Mouse (Mus musculus) layer of hippocampus, adult 9-10 months (tissue): ENCODE results near the gene Lrrc27.

Experiments
- DNase-seq: peaks from one replicate; pipeline ENCODE4 v3.0.0; 2022; ENCODE audit warnings: low spot score

Gene Lrrc27

GRCm38 (mm10) chr7:139276150-139276549, 63.4 kb downstream of the Lrrc27 start:
- DNase-seq, result no peak

GRCm38 (mm10) chr7:139277536-139277935, 64.7 kb downstream of the Lrrc27 start:
- no peak for DNase-seq

- no peak for DNase-seq
Measured at GRCm38 (mm10) chr7:139279571-139279970, 66.8 kb downstream of the Lrrc27 start.

GRCm38 (mm10) chr7:139280044-139280443, 67.3 kb downstream of the Lrrc27 start:
- no peak for DNase-seq

- no peak for DNase-seq
Measured at GRCm38 (mm10) chr7:139281195-139281594, 68.4 kb downstream of the Lrrc27 start.

GRCm38 (mm10) chr7:139282037-139282436, 69.2 kb downstream of the Lrrc27 start:
- DNase-seq, result no peak

GRCm38 (mm10) chr7:139285295-139285943, 72.6 kb downstream of the Lrrc27 start:
- no peak for DNase-seq

- DNase-seq, result no peak
Measured at GRCm38 (mm10) chr7:139288540-139288939, 75.8 kb downstream of the Lrrc27 start.
